Mouse (Mus musculus): ENCODE data around the gene Usp4. TPM values are rescaled to one million over a fixed set of nuclear protein-coding genes. Genes with fewer than 3 reads are reported as not detected.

Gene Usp4
- polyA plus RNA-seq, 1 experiment from 2014 or later: 143 TPM

- Histone ChIP-seq H3K4me1 (replicated peaks) (no peaks in the 10 kb centered on the region), H3K4me2 (replicated peaks) (no peak overlapping the region), H3K36me3 (peaks cover 40% of the 10 kb centered on the region), H3K9me3 (no peaks in the 10 kb centered on the region), H3K27ac (no peak overlapping the region), H3K27me3 (no peaks in the 10 kb centered on the region), H3K4me3 (replicated peaks) (no peak overlapping the region), H3K9ac (replicated peaks) (no peak overlapping the region)
- no peak for ATAC-seq
- WGBS: 97% methylated on average over 1 of the region's 1 CpGs
These were observed 22.9 kb upstream of the Usp4 start for GRCm38 (mm10) chr9:108324784-108325183.

DNA sequence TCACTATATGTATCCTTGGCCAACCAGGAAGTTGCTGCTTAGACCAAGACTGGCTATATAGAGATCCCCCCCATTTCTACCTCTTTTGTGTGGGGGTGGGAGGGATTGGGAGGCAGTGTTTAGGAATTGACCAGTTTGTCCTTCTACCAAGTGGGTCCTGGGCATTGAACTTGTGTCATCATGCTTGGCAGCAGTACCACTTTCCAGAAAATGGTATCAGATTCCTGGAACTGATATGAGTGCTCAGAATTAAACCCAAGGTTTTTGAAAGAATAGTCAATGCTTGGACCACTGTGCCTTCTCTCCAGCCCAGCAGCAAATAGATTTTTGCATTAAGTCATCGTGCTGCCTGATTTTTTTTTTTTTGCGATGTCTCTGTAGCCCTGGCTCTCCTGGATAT is 21.8 kb upstream of the Usp4 start:
- WGBS: 91% methylated on average over 2 of the region's 2 CpGs
- H3K4me1 ChIP-seq (replicated peaks): no peaks in the 10 kb centered on the region
- no peak for ATAC-seq
- H3K4me3 ChIP-seq (replicated peaks): no peak overlapping the region
- H3K4me2 ChIP-seq (replicated peaks): no peak overlapping the region
- H3K36me3 ChIP-seq: peaks cover 46% of the 10 kb centered on the region
- H3K27ac ChIP-seq: no peak overlapping the region
- no peaks in the 10 kb centered on the region for H3K9me3 ChIP-seq
- H3K9ac ChIP-seq (replicated peaks): no peak overlapping the region
- H3K27me3 ChIP-seq: no peaks in the 10 kb centered on the region

DNA sequence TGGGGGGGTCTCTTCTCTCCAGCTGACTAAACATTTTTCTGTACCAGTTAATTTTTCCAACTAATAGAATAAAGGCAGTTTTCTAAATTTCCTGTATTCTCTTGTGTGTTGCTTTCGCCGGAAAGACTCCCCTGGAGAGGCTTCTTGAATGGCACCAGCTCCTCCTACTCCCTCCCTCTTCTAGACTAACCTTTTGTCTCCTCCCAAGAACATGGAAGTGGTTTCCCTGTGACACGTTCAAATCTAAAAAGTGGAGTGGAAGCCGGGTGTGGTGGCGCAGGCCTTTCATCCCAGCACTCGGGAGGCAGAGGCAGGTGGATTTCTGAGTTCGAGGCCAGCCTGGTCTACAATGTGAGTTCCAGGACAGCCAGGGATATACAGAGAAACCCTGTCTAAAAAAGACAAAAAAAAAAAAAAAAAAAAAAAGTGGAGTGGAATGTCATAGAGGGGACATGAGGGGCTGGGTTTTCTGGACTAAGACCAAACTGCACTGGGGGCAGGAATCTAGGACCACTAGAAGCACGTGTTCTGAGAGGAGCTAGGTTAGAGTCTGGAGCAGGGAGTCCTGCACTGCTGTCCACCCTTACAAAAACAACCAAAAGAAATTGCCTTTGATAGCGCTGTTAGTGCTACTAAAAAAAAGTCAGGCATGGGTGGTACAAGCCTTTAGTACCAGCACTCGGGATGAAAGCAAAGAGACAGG is 9.7 kb upstream of the Usp4 start:
- WGBS: 71% methylated on average over 10 of the region's 10 CpGs
- Histone ChIP-seq H3K4me3 (replicated peaks) (0 out of 2 replicates have a peak overlapping the region, but pooled peaks have one; percentile 65), H3K4me2 (replicated peaks) (no peak overlapping the region), H3K27me3 (no peaks in the 10 kb centered on the region), H3K9me3 (no peaks in the 10 kb centered on the region), H3K27ac (peak overlapping the region; percentile 91), H3K36me3 (peaks cover 34% of the 10 kb centered on the region), H3K9ac (replicated peaks) (no peak overlapping the region), H3K4me1 (replicated peaks) (peaks cover 27% of the 10 kb centered on the region)
- ATAC-seq: no peak

DNA sequence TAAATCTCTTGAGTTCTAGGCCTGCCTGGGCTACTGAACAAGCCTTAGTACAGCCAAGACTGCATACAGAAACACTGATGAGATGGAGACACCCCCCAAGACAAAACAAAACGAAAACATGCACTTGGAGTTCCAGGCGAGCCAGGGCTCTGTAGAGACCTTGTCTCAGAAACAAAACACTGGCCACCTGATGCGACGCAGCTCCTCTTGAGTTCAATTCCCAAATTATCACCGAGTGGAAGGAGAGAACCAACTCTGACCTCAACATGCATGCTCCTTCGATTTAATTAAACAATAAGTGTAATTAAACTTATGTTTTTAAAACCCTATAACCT is 9.1 kb upstream of the Usp4 start:
- H3K9me3 ChIP-seq: no peaks in the 10 kb centered on the region
- peak overlapping the region; percentile 65 for H3K4me3 ChIP-seq (replicated peaks)
- H3K36me3 ChIP-seq: peaks cover 30% of the 10 kb centered on the region
- H3K27me3 ChIP-seq: no peaks in the 10 kb centered on the region
- peak overlapping the region; percentile 73 for H3K4me2 ChIP-seq (replicated peaks)
- peak overlapping the region; percentile 85 for H3K9ac ChIP-seq (replicated peaks)
- WGBS: 31% methylated on average over 6 of the region's 6 CpGs
- peaks cover 27% of the 10 kb centered on the region for H3K4me1 ChIP-seq (replicated peaks)
- peak overlapping the region; percentile 91 for H3K27ac ChIP-seq
- ATAC-seq: peak; percentile 22

DNA sequence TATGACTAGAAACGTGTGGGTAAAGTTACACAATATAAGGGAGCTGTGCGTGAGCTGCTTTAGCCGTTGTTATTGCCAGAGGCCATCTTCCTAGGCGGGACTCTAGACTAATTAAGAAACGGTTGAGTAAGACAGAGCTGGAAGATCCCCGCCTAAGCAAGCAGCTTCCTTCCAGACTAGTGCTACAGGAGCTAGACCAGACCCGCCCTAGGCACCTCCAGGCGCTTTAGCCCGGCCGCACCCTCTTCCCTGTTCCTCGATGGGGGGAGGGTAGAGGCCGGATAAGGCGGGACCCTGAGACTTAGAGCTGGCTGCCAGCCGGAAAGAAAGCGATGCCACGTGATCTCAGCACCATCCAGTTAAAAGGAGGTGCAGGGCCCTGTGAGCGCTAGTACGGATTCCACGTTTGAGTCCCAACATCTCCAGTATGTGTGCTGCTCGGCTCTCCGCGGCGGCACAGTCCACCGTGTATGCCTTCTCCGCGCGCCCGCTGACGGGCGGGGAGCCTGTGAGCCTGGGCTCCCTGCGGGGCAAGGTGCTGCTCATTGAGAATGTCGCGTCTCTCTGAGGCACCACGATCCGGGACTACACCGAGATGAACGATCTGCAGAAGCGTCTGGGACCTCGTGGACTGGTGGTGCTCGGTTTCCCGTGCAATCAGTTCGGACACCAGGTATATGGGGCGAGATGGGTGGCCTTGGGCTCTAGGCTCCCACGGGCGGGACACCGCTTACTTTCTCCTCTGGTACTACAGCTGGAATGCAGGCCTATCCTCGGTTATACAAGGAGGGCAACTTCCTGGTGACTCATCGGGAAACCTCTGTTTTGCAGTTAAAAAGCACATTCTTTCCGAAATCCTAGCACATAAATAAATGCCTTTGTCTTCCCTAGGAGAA is 8.5 kb upstream of the Usp4 start, which contains the start of gene Gpx1:
TSS of gene Gpx1 (plus strand) at position 18 of the 896 bp plus-strand sequence.
- Histone ChIP-seq H3K4me1 (replicated peaks) (peaks cover 27% of the 10 kb centered on the region), H3K4me3 (replicated peaks) (peak within 1 kb of the TSS; percentile 65), H3K9ac (replicated peaks) (peak within 1 kb of the TSS; percentile 85), H3K27me3 (no peaks in the 10 kb centered on the region), H3K36me3 (peaks cover 24% of the 10 kb centered on the region), H3K9me3 (no peaks in the 10 kb centered on the region), H3K4me2 (replicated peaks) (peak within 1 kb of the TSS; percentile 73), H3K27ac (peak within 1 kb of the TSS; percentile 91)
- peak; percentile 97 for ATAC-seq
- under 1% methylated on average over 49 of the region's 49 CpGs for WGBS

DNA sequence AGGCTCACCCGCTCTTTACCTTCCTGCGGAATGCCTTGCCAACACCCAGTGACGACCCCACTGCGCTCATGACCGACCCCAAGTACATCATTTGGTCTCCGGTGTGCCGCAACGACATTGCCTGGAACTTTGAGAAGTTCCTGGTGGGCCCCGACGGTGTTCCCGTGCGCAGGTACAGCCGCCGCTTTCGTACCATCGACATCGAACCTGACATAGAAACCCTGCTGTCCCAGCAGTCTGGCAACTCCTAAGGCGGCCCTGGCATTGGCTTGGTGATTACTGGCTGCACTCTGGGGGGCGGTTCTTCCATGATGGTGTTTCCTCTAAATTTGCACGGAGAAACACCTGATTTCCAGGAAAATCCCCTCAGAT is 7.8 kb upstream of the Usp4 start:
- Histone ChIP-seq H3K4me3 (replicated peaks) (peak overlapping the region; percentile 65), H3K9ac (replicated peaks) (peak overlapping the region; percentile 85), H3K4me2 (replicated peaks) (peak overlapping the region; percentile 73), H3K36me3 (peaks cover 17% of the 10 kb centered on the region), H3K27ac (peak overlapping the region; percentile 91; the same call in 1 of the 2 replicates), H3K9me3 (no peaks in the 10 kb centered on the region), H3K4me1 (replicated peaks) (peaks cover 27% of the 10 kb centered on the region), H3K27me3 (no peaks in the 10 kb centered on the region)
- 17% methylated on average over 20 of the region's 20 CpGs for WGBS
- no peak for ATAC-seq

DNA sequence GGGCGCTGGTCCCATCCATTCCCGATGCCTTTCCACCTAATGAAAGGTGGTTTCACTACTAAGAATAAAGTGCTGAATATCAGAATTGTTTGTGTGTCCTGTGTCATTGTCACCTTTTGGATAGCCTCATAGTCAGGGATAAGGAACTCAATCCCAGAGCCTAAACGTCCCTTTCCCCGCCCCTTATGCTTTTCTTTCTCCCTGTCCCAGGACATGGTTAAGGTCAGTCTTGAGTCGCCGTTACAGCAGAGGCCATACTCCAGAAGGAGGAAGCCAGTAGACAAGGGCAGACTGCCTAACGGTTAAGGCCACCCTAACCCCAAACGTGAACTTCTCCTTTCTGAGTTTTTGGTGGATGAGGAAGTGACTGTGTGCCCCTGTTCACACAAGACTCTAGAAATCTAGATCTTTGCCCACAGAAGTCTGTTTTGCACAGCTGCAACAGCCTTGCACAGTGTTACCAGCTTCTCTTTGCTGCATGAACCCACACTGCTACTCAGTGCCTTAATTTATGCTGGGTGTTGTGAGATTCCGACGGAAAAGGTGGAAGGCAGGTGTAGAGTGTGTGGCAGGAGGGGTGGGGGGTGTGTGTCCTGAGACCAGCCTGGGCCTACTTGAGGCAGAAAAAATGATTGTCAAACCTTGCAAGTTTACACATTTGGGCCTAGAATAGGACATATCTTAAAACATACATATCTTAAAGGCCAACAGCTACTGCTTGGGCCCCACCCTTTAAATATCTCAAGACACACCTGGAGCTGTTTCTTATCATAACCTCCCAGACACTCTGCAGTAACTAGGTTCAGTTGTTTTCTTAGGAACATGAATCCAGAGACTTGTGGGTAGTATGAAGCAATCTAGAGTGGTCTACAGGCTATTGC is 7.2 kb upstream of the Usp4 start:
- WGBS: 69% methylated on average over 10 of the region's 10 CpGs
- Histone ChIP-seq H3K36me3 (peaks cover 11% of the 10 kb centered on the region), H3K4me2 (replicated peaks) (peak overlapping the region; percentile 73), H3K27ac (no peak overlapping the region), H3K27me3 (no peaks in the 10 kb centered on the region), H3K4me1 (replicated peaks) (peaks cover 27% of the 10 kb centered on the region), H3K9me3 (no peaks in the 10 kb centered on the region), H3K9ac (replicated peaks) (peak overlapping the region; percentile 85), H3K4me3 (replicated peaks) (peak overlapping the region; percentile 65)
- ATAC-seq: no peak

DNA sequence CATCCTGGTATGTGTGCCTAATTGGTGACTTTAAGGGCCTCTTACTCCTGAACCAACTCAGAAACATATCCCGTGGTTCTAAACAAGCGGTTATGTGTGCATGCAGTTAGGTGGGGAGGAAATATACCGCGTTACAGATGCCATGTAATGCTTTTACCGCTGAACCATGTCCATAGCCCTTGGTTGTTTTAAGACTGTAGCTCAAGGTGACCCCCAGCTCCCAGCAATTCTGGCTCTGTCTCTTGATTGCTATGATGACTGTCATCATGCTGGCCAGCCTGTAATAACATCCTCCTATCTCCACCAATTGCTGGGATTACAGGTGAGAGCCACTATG is 6.5 kb upstream of the Usp4 start:
- Histone ChIP-seq H3K9ac (replicated peaks) (no peak overlapping the region), H3K27me3 (no peaks in the 10 kb centered on the region), H3K27ac (no peak overlapping the region), H3K4me1 (replicated peaks) (peaks cover 31% of the 10 kb centered on the region), H3K4me3 (replicated peaks) (no peak overlapping the region), H3K36me3 (peaks cover 5% of the 10 kb centered on the region; the same call in 1 of the 2 replicates), H3K4me2 (replicated peaks) (no peak overlapping the region), H3K9me3 (no peaks in the 10 kb centered on the region)
- WGBS: 92% methylated on average over 5 of the region's 5 CpGs
- ATAC-seq: no peak

- Histone ChIP-seq H3K36me3 (peaks cover 3% of the 10 kb centered on the region; the same call in 1 of the 2 replicates), H3K4me1 (replicated peaks) (peaks cover 36% of the 10 kb centered on the region), H3K27ac (no peak overlapping the region), H3K9me3 (no peaks in the 10 kb centered on the region), H3K9ac (replicated peaks) (no peak overlapping the region), H3K4me2 (replicated peaks) (no peak overlapping the region), H3K27me3 (no peaks in the 10 kb centered on the region), H3K4me3 (replicated peaks) (no peak overlapping the region)
- no peak for ATAC-seq
These were observed 5.9 kb upstream of the Usp4 start for GRCm38 (mm10) chr9:108341801-108342200.

- no peak overlapping the region for H3K9ac ChIP-seq (replicated peaks)
- ATAC-seq: no peak
- H3K27ac ChIP-seq: no peak overlapping the region
- no peaks in the 10 kb centered on the region for H3K9me3 ChIP-seq
- no peak overlapping the region for H3K4me3 ChIP-seq (replicated peaks)
- no peaks in the 10 kb centered on the region for H3K27me3 ChIP-seq
- 67% methylated on average over 5 of the region's 5 CpGs for WGBS
- peaks cover 39% of the 10 kb centered on the region for H3K4me1 ChIP-seq (replicated peaks)
- H3K4me2 ChIP-seq (replicated peaks): no peak overlapping the region
- peaks cover 3% of the 10 kb centered on the region; the same call in 1 of the 2 replicates for H3K36me3 ChIP-seq
These were observed 5.3 kb upstream of the Usp4 start for GRCm38 (mm10) chr9:108342301-108342831.

- H3K4me2 ChIP-seq (replicated peaks): no peak overlapping the region
- no peak overlapping the region for H3K9ac ChIP-seq (replicated peaks)
- no peak overlapping the region for H3K27ac ChIP-seq
- ATAC-seq: no peak
- H3K4me1 ChIP-seq (replicated peaks): peaks cover 38% of the 10 kb centered on the region
- no peaks in the 10 kb centered on the region for H3K27me3 ChIP-seq
- no peak overlapping the region for H3K4me3 ChIP-seq (replicated peaks)
- no peaks in the 10 kb centered on the region for H3K36me3 ChIP-seq
- WGBS: 83% methylated on average over 3 of the region's 3 CpGs
- H3K9me3 ChIP-seq: no peaks in the 10 kb centered on the region
These were observed 4.3 kb upstream of the Usp4 start for GRCm38 (mm10) chr9:108343331-108343730.
